Mouse (Mus musculus) cerebellum, adult 11-12 months (tissue): ENCODE data around the gene Rnf40.

ENCODE experiments used
- DNase-seq: peaks from one replicate; pipeline ENCODE4 v3.0.0; 2022

Gene Rnf40

DNA sequence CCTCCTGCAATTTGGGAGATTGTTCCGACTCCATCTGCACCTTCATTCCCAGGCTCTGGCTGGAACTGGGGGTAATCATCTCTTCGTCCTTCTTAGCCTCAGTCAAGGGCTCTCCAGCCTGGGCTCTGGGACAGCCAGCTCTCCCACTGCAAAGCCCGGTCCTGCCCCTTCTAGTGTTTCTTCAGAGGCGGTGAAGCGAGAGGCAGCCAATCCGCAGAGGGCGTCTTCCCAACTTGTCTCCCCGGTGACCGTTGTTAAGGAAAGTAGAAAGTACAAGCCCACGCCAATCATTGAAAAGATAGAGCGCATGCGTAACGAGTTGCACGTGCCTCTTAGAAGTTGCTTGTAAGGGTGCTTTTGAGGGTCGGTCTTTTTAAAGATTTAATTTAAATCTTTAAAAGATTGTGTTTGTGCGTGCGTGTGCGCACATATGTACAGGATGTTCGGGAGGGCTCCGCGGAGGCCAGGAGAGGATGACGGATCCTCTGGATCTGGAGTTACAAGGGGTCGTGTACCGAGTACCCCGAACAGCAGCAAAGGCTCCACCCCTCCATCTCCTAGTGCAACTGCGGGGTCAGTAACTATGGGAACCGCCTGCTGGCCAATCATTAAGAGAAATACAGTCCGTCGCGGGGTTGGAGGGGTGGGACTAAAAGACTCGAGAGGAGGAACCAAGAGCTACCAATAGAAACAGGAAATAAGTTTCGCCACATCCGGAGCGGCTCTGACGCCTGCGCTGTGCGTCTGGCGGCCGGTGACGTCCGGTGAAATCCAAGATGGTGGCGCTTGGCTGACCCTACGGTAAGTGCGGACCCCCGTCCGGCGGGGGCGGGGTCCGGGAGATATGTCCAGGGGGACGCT is at the start of gene Rnf40, which contains the start of gene Ccdc189:
Gene Rnf40, plus strand, starts transcription at position 757 of the 861 bp plus-strand sequence.
Gene Ccdc189, minus strand, starts transcription at position 585 of the 861 bp plus-strand sequence.
- peak; percentile 92 for DNase-seq

DNA sequence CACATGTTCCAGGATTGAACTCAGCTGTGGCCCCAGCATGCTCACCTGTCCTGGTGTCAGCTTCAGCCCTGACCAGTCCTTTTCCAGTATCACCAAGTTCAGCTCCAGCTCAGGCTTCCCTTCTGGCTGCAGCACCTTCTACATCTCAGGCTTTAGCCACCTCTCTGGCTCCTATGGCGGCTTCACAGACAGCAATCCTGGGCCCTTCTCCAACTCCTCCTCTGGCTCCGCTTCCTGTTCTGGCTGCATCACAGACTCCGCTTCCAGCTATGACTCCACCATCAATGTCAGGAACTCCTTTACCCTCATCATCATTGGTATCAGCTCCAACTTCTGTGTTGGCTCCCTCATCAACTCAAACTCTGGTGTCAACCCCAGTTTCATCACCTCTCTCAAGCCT is 46.9 kb upstream of the Rnf40 start:
- no peak for DNase-seq

DNA sequence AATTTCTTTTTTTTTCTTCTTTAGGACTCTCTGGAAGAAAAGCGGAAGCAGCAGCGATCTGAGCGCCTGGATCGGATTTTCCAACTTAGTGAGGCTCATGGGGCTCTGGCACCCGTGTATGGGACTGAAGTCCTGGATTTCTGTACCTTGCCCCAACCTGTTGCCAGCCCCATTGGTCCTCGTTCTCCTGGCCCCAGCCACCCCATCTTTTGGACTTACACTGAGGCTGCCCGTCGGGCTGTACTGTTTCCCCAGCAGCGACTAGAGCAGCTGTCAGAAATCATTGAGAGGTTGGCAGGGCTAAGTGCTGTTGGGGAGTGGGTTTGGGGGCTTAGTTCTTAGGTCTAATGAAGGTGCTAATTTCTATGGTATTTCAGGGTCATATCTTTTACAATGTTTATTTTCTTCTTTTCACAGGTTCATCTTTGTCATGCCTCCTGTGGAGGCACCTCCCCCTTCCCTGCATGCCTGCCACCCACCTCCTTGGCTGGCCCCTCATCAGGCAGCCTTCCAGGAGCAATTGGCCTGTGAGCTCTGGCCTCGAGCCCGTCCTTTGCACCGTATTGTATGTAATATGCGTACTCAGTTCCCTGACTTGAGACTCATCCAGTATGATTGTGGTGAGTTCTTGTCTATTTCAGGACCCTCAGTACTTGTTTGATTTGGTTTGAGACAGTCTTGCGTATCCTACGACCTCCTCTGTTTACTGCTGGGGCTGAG is 39.3 kb upstream of the Rnf40 start:
- peak; percentile 78 for DNase-seq

DNA sequence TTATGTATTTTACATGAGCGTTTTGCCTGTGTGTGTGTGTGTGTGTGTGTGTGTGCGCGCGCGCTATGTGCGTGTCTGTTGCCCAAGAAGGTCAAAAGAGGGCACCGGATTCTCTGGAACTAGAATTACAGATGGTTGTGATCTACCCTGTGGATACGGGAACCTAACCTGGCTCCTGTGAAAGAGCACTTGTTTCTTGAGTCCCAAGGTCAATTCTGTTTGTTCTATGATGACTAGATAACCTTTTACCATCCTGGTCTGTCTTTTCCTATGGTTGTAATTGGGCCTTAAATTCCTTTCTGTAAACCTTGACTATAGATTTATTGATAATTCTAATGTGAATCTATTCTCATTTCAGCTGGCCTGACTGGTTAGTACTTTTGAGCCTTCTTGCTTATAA is 37.0 kb upstream of the Rnf40 start:
- DNase-seq: no peak

DNA sequence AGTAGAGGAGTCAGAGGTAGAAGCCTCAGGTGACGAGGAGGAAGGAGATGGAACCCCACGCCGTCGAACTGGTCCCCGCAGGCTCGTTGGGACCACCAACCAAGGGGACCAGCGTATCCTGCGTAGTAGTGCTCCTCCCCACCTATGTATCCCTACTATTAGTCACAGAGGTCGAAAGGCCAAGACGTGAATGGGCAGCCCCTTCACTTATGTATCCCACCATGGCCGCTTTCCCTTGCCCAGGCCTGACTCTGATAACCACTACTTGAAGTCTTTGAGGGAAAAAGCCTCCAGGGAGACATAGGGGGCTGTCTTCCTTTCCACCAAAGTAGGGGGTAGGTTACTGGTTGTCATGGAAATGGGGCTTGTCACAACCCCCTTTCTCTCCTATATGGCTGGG is 28.0 kb upstream of the Rnf40 start:
- no peak for DNase-seq

DNA sequence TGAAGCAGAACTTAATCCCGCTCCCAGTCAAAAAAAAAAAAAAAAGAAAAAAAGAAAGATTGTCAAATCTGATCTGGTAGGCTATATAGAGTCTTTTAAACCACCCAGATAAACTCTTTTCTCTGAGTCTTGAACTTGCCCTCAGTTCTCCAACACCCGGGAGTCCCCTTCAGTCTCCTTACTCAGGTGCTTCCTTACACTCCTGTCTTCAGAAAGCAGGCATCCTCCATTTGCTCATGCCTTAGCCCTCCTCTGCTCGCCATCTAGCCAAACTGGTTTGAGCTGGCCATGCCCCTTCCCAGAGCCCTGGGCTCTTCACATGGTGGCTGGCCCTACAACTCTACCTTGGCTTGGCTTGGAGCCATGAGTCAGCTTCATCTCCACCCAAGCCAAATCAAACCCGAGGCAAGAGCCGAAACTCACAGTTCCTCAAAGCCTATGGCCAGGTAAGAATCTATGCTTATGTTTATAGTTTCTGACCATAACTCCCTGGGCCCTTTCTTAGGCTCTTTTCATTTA is 27.2 kb upstream of the Rnf40 start, which contains the start of gene Tmem265:
Gene Tmem265, plus strand, starts transcription at position 51 of the 519 bp plus-strand sequence.
- DNase-seq: no peak

DNA sequence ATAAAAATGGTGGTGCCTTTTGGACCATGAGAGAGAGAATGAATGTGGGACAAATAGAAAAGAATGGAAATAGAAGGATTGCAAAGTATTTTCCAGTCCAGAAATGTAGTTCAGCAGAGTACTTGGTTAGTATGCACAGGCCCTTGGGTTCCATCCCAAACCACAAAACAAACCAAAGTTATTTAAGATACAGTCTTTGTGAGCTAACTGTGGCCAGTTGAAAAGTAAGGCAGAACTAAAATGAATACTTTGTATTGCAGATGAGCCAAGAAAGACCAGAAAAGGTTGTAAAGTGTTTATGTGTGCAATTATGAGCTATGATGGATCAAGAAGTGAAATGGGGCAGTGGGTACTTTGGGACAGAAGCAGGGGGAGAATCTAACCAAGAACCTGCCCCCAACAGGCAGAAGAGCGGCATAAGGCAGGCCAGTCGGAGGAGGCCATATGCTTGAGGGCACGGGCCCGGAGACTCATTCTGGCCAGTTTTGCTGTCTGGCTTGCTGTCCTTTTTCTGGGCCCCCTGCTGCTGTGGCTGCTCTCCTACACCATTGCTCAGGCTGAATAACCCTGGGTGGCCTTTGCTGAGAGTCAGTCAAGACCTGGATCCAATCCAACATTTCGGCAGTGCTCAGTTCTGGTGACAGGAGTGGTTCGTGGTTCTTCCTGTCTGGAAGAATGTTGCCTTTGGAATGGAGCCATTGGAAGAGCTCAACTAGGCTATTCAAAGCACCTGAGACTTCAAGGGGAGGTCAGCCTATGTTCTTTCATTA is 24.0 kb upstream of the Rnf40 start:
- peak; percentile 97 for DNase-seq

DNA sequence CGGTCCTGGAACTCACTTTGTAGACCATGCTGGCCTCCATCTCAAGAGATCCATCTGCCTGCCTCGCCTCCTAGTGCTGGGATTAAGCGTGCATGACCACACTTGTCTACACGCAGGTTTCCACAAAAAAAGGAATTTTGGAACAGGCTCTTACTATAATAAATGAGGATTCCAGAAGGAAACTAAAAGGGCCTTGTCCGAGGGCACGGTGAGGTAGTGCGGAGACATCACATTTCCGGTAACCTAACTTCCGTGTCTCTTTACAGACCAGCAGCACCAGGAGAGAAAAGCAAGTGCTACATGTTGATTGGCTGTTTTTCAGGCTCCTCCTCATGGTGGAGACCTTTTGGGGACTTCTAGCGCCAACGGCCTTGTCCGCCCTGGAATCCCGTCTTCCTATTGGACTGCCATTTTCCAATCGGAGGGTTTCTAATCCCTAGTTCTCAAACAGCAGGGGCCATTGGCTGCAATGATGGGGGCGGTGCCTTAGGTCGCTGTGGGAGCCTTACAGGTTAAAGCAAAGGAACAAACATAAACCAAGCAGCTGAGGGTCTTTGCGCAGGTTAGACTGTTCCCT is 15.6 kb upstream of the Rnf40 start, which contains the start of gene Phkg2:
Gene Phkg2, plus strand, starts transcription at position 446 of the 577 bp plus-strand sequence.
- DNase-seq: peak; percentile 96

GRCm38 (mm10) chr7:127573503-127574008 is 15.0 kb upstream of the Rnf40 start:
- peak; percentile 64 for DNase-seq

GRCm38 (mm10) chr7:127574115-127574514 is 14.5 kb upstream of the Rnf40 start:
- no peak for DNase-seq

- no peak for DNase-seq
Observed at GRCm38 (mm10) chr7:127583260-127583659, 5.3 kb upstream of the Rnf40 start.

- no peak for DNase-seq
Observed at GRCm38 (mm10) chr7:127585031-127585430, 3.5 kb upstream of the Rnf40 start.

DNA sequence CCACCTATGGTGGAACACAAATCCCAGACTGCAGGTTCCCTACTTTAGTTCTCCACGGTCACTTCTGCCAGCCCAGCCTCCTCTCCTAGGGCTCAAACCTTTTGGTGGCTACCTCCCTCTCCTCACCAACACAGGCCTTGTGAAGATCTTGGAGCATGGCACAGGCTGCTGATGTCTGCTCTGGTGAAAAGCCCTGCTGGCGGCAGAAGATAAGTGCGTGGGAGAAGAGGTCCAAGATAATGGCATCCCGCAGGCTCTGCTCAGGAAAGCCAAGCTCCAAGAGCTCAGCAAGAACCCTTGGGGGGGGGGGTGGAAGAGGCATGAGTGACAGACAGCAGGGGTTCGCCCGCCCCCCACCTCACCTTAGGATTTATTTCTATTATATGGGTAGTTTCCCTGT is 2.4 kb upstream of the Rnf40 start:
- DNase-seq: no peak

DNA sequence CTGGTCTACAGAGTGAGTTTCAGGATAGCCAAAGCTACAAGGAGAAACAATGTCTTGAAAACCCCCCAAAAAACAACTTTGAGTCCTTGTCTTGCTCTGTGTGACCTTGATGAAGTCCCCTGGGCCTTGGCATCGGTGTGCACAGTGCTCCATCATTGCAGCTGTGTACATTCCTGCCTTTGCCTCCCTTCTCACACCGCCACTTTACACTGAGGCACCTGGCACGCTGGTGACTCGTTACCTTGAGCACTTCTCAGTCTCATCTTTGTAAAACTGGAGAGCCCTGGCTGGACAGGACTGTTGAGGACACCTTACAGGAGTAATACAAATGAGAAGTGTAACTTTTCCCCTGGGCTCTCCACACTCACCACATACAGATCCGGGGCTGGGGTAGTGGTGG is 1.4 kb upstream of the Rnf40 start:
- DNase-seq: no peak

GRCm38 (mm10) chr7:127588901-127589300 is 334 bp downstream of the Rnf40 start:
- DNase-seq: no peak

DNA sequence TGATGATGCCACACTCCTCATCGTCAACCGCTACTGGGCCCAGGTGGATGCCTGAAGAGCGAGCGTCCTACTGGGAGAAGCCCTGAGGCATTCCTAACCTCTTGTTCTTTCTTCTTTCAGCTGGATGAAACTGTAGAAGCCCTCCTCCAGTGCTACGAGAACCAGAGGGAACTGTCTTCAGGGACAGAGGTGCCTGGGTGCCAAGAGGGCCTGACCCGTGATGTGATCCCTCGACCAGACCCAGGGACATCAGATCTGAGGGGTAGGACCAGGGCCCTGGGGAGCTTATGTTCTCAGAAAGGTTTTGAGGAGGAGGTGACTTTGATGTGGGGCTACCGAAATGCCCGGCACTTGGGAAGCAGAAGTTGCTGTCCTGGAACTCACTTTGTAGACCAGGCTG is 1.1 kb downstream of the Rnf40 start:
- DNase-seq: no peak

DNA sequence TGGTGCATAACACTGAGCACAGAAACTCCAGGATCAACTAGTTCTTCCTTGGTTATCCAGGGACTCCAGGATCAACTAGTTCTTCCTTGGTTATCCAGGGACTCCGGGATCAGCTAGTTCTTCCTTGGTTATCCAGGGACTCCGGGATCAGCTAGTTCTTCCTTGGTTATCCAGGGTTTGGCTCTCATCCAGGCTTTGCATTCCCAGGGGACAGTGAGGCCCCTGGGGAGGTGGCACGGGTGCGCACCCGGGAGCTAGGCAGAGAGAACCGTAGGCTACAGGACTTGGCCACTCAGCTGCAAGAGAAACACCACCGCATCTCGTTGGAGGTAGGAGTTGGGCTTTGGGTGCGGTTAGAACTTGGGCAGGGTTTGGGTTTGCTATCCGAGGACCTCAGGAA is 2.5 kb downstream of the Rnf40 start:
- no peak for DNase-seq

DNA sequence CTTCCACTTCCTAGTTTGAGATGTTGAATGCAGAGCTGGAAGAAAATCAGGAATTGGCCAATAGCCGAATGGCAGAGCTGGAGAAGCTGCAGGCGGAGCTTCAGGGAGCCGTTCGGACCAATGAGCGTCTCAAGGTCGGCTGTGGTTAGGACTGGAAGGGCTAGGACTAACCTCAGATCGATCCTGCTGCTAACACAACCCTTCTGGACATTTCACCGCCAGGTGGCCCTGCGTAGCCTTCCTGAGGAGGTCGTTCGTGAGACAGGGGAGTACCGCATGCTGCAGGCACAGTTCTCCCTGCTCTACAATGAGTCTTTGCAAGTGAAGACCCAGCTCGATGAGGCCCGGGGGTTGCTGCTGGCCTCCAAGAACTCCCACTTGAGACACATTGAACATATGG is 4.0 kb downstream of the Rnf40 start:
- DNase-seq: no peak

DNA sequence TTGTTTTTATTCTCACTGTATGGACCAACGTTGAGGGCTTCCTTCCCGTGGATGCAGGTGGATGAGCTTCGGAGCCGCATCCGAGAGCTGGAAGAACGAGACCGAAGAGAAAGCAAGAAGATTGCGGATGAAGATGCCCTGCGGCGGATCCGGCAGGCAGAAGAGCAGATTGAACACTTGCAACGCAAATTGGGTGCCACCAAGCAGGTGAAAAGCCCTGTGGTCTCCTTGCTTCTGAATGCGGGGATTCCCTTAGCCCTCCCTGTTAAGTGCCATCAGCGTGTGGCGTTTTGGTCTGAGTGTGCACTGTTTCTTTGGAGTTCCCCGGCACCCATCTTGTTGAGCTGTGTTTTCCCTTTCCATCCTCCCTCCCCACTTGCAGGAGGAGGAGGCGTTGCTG is 8.2 kb downstream of the Rnf40 start:
- no peak for DNase-seq

GRCm38 (mm10) chr7:127600612-127601011 is 12.0 kb downstream of the Rnf40 start:
- no peak for DNase-seq

DNA sequence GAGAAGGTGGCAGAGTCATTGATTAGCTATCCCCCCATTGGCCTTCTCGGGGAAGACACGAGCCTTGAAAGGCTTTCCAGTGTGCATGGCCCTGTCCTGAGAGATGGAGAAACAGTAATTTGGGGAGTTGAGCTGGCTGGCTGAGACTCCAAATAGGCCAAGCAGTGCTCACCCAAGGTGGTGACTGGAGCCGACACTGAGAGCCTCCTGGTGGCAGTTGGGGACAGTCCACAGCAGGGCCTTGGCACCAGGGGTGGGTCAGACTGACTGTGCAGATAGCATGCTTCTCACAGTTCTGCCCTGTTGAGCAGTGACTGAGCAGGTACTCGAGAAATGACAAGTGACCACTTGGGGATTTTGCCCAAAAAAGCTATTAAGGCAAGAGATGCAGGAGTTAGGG is 13.2 kb downstream of the Rnf40 start:
- no peak for DNase-seq

- no peak for DNase-seq
Observed at GRCm38 (mm10) chr7:127602903-127603302, 14.3 kb downstream of the Rnf40 start.
